Mouse (Mus musculus) retina, embryonic 14.5 days (tissue): ENCODE data around the gene Aspdh.

Source experiments
- DNase-seq: peaks from one replicate; pipeline ENCODE4 v3.0.0-alpha.2; 2015; ENCODE audit warnings: low spot score

The Aspdh gene

DNA sequence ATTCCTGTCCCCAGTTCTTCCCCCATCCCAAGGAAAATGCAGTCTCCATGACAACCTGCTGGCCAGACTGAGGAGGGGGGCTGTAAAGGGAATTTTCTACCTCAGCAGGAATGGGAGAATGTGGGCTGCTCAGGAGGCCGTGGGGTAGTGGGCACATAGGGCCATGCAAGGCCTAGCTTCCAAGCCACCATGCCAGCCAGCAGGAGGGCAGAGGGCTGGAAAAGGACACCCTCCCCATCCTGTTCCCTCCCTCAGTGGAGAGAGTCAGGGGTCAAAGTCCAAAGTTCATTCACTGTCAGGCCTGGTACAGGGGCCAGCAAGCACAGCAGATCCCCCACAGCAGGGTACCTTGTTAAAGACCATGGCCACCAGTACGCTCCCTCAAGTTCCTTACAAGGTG, at the start of gene Aspdh:
Aspdh (plus strand) TSS at position 281 of the 400 bp plus-strand sequence.
- no peak for DNase-seq

DNA sequence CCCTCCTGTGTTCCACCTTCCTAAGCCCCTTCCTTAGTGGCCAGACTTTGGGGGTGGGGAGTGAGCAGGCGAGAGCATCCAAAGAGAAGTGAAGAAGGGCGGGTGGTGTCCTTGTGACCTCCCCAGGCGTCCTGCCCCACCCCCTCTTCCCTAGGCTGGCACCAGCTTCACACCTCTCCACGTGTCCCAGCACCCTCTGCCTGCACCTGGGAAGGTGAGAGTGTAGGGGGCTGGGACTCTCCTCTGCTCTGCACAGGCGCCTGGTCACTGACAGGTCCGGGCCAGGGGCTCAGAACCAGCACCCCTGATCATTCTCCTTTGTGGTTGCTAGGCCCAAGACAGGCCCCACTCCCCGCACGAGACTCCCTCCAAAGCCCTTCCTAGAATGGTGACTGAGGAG, 37.5 kb upstream of the Aspdh start:
- DNase-seq = no peak

DNA sequence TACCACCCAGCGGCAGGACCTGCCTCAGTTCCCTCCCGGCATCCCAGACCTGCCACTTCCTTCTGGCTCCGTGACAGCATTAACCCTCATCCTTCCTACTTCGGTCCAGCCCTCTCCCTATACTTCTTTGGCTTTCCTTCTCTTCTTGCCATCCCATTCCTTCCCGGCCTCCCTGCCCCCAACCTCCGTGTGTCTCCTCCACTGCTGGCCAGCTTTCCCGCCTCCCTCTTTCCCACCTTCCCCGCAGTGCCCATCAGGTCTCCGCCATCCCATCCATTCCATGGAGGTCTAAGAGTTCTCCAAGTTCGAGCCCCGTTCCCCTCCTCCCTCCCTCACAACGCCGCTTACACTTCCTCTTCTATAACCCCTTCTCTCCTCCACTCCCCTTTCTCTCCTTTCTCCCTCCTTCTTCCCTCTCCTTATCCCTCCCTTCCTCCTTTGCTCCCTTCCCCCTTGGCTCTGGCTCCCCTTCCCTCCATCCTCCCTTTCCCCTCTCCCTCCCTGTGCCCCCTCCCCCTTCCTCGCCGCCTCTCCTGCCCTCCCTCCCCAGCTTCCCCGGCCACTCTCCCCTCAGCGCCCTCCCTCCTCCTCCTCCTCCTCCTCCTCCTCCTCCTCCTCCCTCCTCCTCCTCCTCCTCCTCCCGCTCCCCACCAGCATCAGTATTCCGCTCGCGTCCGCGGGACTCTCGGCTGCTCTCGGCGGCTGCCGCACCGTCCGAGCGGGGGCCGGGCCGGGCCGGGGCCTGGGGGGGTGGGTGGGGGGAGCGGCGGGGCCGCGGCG, 36.8 kb upstream of the Aspdh start:
- peak; percentile 63 for DNase-seq

DNA sequence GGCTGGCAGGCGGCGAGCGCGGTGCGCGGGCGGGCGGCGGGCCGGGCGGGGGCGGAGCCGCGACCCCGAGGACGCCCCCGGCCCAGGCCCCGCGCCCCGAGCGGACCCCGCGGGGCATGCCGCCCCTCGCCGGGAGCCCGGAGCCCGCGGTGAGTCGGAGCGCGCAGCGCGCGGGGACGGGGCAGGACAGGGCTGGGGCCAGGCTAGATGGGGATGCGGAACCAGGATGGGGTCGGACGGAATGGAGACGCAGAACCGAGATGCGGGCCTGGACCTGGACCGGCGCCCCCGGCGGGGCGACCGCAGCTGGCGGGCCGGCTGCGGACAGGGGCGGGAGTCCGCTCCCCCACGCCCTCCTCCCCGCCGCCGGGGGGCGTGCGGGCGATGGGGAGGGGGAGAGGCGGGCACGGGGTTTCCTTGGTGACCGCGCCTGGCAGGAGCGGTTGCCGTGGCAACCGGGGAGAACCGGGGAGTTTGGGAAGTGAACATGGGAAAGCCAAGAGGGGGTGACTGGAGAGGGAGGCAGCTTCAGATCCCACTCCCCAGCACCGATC, 36.1 kb upstream of the Aspdh start, which contains the start of gene Lrrc4b:
Lrrc4b (plus strand) TSS at position 51 of the 554 bp plus-strand sequence.
- peak; percentile 71 for DNase-seq

DNA sequence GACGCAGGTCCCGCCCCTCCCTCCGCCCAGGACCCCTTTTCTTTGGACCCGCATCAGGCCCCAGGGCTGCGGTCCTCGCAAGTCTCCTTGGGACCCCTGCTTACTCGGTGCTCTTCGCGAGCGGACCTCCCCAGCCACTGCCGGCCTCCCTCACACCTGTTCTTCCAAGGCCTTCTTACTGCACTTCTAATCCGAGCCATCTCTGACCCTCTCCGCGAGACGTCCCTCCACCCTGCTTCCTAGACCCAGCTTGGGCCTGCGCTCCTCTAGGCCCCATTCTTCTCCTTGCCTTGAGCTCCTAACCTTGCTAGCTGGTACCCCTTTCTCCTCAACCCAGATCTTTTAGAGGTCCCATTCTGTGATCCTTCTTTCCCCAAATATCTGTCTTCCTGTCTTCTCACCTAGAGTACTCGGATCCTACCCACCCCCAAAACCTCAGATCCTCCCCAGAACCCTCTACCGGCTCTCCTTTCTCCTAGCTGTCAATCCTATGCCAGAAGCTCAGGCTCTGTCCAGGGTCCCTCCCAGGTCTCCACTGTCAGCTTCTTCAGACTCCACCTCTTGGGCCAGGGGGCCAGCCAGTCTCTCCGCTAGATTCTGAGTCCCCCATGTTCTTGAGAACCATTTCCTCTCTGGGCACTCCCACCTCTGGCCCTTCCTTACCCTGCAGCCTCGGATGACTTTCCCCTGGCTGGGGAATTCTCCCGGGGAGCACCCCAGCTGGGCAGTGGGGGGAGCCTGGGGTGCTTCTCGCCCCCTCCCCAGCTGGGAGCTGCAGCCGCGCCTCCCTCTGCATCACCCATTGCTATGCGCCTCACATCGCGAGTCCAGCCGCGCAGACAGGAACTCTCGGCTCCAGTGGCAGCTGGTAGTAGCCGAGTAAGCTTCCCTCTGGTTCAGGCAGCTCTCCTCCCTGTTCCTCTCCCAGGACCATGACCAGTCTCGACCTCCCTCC, 35.4 kb upstream of the Aspdh start:
- DNase-seq = peak; percentile 37

DNA sequence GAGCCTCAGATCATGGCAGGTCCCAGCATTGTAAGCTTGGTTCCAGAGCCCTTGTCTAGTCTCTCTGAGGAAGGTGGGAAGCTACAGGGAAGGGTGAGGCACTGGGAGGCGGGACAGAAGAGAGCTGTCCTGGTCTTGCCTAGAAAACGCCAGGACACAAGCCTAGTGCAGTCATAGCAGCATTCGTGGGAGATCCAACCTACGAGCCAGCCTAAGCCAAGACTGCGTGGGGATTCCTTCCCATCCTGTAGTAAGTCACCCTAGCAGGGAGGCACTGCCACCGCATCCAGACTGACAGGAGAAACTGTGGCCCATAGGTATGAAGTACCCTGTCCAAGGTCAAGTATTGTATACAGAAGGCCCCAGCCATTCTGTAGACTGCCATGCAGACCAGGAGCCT, 32.6 kb upstream of the Aspdh start:
- no peak for DNase-seq

DNA sequence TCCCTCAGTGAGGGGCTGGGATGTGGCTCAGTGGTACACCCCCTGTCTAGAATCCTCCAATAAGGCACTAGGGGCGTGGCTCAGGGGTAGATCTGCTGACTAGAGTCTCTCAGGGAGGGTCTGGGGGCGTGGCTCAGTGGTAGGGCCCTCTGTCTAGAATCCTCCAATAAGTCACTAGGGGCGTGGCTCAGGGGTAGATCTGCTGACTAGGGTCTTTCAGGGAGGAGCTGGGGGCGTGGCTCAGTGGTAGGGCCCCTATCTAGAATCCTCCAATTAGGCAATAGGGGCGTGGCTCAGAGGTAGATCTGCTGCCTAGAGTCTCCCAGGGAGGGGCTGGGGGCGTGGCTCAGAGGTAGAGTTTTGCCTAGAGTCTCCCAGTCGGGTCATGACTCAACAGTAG, 31.8 kb upstream of the Aspdh start:
- DNase-seq = peak; percentile 79

DNA sequence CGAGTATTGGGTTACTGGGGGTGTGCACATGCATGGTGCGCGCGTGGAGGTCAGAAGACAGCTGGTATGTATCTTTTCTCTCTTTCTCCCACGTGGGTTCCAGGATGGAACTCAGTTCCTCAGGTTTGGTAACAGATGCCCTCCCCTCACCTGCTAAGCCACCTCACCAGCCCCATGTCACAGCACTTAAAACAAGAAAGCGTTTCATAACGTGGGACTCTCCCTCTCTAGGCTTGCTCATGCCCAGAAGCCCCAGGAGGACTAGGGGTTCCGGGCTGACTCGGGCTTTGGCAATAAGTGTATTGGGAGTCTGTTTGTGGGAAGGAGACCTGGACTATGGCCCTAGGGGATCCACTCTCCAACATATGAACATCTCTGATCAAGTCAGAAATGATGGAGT, 31.1 kb upstream of the Aspdh start:
- no peak for DNase-seq

DNA sequence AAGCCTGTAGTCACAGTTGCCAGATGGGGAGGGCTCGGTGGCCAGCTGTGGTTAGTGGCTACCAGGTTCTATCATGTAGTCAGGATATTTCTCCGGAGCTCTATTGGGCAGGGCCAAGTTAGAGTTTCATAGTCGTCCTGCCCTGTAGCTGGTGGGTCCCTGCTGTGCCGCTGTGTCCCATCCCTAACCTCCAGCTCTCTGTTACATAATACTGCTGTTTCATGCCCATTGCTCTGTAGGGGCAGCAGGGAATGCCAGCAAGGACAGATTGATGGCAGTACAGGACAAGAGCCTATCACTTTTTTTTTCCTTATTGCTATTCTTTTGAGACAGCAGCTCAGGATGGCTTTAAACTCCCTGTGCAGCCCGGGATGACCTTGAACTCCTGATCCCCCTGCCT, 29.4 kb upstream of the Aspdh start:
- DNase-seq = no peak

DNA sequence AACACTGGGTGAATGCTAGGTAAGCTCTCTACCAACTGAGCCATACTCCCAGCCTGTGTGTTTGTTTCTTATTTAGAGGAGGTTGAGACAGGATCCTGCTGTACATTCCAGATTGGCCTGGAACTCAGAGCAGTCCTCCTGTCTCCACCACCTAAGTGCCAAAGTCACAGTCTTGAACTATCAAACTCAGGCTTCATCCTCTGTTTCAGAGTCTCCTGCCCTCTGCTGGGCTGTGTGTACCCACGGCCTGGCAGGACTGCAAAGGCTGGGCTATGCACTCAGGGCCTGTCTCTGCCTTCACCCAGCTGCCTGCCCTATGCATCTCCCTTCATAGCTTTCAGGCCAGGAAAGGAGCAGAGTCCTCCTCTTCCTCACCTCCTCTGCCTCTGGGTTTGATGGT, 28.9 kb upstream of the Aspdh start:
- no peak for DNase-seq

DNA sequence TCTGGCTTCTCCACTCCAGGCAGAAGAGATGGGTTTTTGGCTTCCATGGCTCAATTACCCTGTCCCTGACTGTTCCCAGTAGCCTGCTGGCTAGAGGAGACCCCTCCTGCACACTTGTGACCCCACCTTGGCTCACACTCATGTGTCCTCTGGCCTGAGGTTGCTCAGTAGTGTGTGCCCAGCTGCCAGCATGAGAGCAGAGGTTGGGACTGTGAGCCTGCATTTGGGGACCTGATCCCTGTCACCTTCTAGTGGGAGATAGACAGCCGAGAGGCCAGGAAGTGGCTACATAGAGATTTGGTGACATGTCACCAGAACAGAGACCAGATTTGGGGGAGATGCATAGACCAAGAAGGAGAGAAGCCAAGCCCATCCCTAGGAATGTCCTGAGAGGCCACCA, 28.0 kb upstream of the Aspdh start:
- no peak for DNase-seq

DNA sequence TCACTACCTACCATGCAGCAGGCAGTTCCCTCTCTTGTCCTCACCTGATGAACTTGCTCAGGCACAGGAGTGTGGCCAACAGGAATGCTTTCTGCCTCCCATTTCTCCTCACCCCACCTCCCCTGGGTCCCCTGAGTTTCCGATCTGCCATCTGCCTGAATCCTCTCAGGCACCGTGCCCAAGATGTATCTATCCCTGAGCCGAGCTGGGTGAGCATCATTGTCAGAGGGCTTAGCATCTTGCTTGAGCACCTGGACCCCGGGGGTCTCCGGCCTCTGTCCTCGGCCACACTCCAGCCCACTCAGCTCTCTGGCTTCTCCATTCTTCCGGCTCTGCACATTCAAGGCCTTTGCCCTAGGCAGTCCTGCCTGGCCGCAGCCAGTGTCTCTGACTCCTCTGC, 27.3 kb upstream of the Aspdh start:
- DNase-seq = no peak

DNA sequence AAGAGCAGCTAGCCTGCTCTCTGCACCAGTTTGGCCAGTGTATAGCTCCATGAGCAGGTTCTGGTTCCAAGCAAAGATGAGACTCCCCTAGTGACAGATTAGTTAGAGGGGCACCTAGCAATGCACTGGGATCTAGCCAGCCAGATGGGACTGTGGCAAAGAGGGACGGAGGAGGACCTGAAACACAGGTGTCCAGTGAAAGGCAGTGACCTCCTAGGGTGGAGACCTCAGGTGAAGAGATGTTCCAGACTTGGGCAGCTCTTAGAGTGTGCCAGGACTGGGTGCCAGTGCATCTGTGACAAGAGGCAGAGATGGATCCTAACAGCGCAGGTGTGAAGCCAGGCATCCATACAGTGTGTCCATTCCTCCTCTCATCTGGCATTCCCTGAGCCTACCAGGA, 25.5 kb upstream of the Aspdh start:
- no peak for DNase-seq

DNA sequence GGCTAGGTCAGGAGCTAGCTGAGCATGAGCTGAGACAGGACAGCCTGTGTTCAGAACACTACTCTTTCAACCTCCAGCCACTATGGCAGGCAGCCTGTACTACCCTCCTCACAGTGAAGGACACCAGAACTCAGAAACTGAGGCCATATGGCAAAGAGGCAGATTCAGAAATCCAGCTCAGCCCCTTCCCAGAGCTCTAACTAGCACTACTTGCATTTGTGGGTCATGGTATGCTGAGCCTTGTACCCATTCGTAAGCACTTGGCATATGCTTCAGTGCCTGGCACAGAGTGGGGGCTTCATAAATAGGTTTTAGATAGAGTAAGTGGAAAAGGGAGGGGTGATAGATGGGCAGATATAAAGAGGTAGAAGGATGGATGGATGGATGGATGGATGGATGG, 24.7 kb upstream of the Aspdh start:
- DNase-seq = no peak

DNA sequence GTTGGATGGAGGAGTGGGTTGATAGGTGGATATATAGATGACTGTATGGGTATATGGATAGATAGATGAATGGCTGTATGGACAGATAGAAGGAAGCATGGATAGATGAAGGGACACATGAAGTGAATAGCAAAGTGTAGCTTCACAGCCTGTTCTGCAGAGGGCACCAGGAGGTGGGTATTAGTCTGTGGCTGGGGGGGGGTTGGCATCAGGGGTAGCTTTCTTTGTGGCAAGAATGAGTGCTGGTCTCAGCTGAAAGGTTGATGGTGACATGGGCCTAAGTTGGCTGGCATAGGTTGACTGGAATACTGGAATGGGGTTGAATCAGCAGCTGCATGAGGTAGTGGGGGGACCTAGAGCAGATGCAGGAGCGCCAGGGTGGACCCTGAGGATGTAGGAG, 24.0 kb upstream of the Aspdh start:
- DNase-seq = peak; percentile 22

DNA sequence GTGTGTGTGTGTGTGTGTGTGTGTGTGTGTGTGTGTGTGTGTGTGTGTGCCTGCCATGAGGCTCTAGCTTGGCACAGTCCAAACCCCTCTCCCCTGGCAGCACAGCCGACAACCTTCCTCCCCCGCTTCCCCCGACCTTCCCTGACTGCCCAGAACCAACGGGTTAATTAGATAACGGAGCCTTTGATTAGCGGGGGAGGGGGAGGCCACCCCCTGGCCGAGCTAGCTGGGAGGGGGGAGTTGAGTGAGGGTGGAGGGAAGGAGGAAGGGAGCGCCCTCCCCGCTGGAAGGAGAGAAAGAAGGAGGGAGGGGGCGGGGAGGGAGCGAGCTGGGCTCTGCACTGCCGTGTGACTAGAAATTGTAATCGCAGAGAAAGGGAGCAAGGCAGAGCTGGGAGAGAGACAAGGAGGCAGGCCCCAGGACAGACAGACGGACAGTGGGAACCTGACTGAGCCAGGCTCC, 23.5 kb upstream of the Aspdh start:
- peak; percentile 66 for DNase-seq

DNA sequence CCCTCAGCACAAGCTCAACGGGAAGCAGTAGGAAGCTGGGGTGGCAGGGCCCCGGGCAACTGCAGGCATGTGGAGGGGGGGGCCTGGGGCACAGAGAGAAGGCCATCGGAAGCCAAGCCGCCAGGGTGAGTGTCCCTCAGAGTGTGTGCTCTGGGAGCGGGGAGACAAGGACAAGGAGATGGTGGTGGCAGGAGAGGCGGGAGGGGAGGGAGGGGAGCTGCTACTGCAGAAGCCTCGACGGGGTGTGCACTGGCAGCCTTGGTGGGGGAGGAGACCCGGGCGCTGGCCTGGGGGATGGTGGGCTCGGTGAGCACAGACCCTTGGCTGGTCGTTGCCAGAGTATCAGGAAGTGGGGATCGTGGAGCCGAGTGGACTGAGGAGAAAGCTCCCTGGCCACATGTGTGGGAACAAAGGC, 22.8 kb upstream of the Aspdh start:
- DNase-seq = peak; percentile 59

DNA sequence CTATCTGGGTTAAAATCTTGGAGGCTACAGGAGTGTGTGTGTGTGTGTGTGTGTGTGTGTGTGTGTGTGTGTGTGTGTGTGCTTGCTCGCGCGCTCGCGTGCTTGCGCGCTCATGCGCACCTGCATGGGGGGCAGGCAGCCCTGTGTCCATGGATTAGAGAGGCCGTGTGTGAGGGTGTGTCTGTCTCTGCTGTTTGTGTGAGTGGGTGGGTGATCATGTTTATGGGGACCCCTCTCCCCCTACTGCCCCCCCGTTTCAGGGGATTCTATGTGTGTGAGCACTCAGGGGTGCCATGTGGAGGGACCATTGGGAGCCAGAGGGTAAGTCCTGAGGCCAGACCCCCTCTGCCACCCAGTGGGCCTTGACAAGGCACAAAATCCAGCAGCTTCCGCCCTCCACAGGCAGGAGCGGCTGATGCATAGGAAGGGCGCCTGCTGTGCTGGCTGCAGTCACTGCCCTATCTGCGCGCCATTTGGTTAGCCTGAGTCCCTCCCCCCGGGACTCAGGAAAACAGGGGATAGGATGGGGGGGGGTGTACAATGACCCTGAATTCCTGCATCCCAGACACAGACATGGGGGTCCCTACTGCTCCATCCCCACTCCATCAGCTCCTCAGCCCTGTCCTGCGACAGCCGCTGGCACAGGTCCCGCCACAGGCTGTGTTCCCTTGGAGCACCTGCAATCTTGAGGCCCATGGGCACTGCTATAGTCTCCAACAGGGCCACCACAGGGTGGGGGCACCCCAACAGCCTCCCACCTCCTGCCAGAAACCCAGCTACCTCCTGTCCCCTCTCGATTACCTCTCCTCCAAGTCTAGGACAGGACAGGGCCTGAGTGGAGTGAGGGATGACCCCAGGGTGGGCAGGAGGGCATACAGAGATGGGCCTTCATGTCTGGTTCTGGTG, 21.7 kb upstream of the Aspdh start:
- peak; percentile 64 for DNase-seq

DNA sequence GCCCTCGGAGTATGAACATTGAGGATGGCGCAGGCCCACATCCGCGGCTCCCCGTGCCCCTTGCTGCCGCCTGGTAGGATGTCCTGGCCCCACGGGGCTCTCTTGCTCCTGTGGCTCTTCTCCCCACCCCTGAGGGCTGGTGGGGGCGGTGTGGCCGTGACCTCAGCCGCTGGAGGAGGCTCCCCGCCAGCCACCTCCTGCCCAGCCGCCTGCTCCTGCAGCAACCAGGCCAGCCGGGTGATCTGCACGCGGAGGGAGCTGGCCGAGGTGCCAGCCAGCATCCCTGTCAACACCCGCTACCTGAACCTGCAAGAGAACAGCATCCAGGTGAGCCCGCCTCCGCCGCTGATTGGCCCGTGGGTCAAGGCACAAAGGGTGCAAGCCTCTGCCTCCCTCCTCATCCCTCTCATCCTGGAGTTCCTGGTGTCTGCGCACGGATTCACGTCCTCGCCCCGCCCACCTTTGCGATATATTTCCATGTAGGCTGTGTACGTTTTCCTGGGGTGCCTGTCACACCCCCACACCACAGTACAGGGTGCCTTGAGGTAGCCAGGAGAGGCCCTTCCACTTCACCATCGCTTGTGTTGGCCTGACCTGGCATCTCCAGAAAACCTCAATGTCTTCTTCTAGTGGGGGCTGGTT, 20.2 kb upstream of the Aspdh start:
- no peak for DNase-seq

DNA sequence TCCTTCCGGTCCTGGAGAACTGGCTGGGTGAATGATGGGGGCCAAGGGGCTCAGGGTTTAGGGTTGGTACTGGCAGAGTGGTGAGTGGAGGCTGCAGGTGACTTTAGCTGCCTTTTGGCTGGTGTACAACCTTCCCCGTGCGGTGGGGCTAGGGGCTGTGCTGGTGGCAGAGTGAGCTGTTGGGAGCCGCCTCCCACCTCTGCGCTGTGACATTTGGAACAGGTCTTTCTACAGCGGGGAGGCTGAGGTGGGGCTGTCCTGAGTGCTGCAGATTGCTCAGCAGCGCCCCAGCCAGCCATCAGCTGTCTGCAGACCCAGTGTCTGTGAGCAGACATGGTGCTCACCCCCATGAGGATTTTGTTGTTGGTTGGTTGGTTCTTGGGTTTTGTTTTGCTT, 19.7 kb upstream of the Aspdh start:
- no peak for DNase-seq
